Mouse (Mus musculus) ES-Bruce4 (cell line): ENCODE measurements around the gene Fcor. TPM values are rescaled to one million over a fixed set of nuclear protein-coding genes. Genes with fewer than 3 reads are reported as not detected.

Experiments
- H3K27ac ChIP-seq: 2 replicates; pipeline ENCODE4 v1.5.1; 2012; ENCODE audit warnings: low read length, inconsistent platforms; ENCODE audit not compliant: insufficient read depth
- H3K27me3 ChIP-seq: 2 replicates; pipeline ENCODE4 v1.6.1; 2012; ENCODE audit warnings: mild to moderate bottlenecking, low read length, inconsistent platforms; ENCODE audit not compliant: control insufficient read depth, poor library complexity, insufficient read depth, severe bottlenecking
- H3K36me3 ChIP-seq: 2 replicates; pipeline ENCODE4 v1.6.1; 2012; ENCODE audit warnings: inconsistent platforms, mild to moderate bottlenecking, low read length, moderate library complexity; ENCODE audit not compliant: control insufficient read depth, poor library complexity, insufficient read depth, severe bottlenecking
- H3K4me1 ChIP-seq: one replicate; pipeline ENCODE4 v1.8.1; 2011; ENCODE audit warnings: low read length; ENCODE audit not compliant: control insufficient read depth, insufficient read depth
- H3K4me3 ChIP-seq: 2 replicates; pipeline ENCODE4 v1.5.1; 2011; ENCODE audit warnings: low read depth, mild to moderate bottlenecking, low read length
- H3K9ac ChIP-seq: 2 replicates; pipeline ENCODE4 v1.6.1; 2012; ENCODE audit warnings: low read depth, mild to moderate bottlenecking, inconsistent platforms; ENCODE audit not compliant: poor library complexity, severe bottlenecking
- H3K9me3 ChIP-seq: replicated peaks from 2 replicates; pipeline ENCODE4 v1.6.1; 2012; ENCODE audit warnings: mild to moderate bottlenecking, low read length, inconsistent platforms; ENCODE audit not compliant: control insufficient read depth, poor library complexity, insufficient read depth, severe bottlenecking
- CTCF ChIP-seq: IDR thresholded peaks from one replicate; pipeline ENCODE4 v1.8.1; 2011; ENCODE audit warnings: low read depth, low read length
- EP300 ChIP-seq: IDR thresholded peaks from 2 replicates; pipeline ENCODE4 v1.6.1; 2011; ENCODE audit warnings: low read depth, low read length; ENCODE audit not compliant: insufficient read depth
- POLR2A ChIP-seq: IDR thresholded peaks from one replicate; pipeline ENCODE4 v1.8.1; 2011; ENCODE audit warnings: low read length; ENCODE audit not compliant: insufficient read depth
- polyA plus RNA-seq: library from polyadenylated mRNA; stranded (reverse); fragments of >200 nt; gene quantifications from 2 replicates; pipeline ENCODE4 v1.2.4, GENCODE M21; 2011; ENCODE audit warnings: low read depth; ENCODE audit not compliant: missing spikeins, insufficient read depth, insufficient read length

Fcor gene
- polyA plus RNA-seq, 1 experiment: 11.9 TPM

DNA sequence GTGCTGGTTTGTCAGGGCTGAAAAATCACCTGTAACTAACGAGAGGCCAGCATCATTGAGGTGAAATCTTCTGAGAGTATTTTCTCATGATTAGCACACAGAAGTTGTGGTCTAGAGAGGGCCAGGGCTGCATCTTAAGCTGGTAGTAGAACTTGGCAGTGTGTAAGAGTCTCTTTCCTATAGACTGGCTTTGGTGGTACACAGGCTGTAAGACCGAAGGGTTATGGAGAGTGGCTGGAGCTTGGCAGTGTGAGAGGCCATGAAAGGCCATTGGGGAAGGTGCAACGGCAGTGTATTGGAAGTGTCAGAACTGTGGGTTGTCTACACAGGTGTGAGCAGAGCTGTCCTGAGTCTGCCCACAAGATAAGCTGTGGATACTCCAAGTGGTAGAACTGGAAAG lies 38.1 kb upstream of the Fcor start:
- Histone ChIP-seq H3K4me1 (no peaks in the 10 kb centered on the region), H3K9ac (no peak overlapping the region), H3K27ac (no peak overlapping the region), H3K36me3 (no peaks in the 10 kb centered on the region), H3K27me3 (no peaks in the 10 kb centered on the region; the same call in 1 of the 2 replicates), H3K4me3 (no peak overlapping the region), H3K9me3 (no peaks in the 10 kb centered on the region)
- TF ChIP-seq EP300 (no peak), CTCF (no peak), POLR2A (no peak)

DNA sequence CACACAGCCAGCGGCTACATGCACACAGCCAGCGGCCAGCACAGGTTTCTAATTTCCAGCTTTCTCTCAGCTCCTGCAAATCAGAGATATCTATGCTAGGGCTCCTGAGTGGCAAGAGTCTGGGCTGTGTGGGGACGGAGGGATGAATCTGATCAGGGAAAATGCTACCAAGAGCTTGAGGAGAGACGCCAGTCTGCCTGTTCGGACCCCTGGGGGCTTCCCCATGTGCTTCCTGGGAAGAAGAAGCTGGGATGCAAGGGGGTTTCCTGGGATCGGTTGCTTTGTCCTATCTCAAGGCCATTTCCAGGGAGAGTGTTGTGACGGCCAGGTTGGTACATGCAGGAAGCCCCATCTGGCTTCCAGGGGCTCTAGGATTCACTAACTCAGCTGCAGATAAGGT lies 35.4 kb upstream of the Fcor start:
- H3K9me3 ChIP-seq: no peaks in the 10 kb centered on the region
- H3K27ac ChIP-seq: no peak overlapping the region
- H3K36me3 ChIP-seq: no peaks in the 10 kb centered on the region
- no peak overlapping the region for H3K9ac ChIP-seq
- no peak overlapping the region for H3K4me3 ChIP-seq
- TF ChIP-seq POLR2A (no peak), CTCF (no peak), EP300 (no peak)
- H3K27me3 ChIP-seq: no peaks in the 10 kb centered on the region; the same call in 1 of the 2 replicates
- H3K4me1 ChIP-seq: no peaks in the 10 kb centered on the region

DNA sequence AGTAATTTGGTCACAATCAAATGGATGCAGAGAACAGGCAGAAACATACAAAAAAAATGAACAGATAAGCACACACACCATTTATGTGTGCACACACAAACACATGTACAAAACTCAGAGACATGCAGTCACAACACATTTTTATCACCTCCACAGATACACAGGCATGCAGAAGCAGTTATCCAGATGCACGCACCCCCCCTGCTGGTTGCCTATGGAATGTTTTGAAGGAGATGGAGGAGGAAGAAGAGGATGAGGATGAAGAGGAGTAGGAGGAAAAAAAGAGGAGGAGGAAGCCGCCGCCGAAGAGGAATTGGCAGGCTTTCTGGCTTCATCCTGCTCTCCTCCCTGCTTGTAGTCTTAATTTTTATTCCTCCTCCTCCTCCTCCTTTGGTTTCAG lies 33.5 kb upstream of the Fcor start:
- H3K27ac ChIP-seq: no peak overlapping the region
- no peaks in the 10 kb centered on the region for H3K4me1 ChIP-seq
- no peaks in the 10 kb centered on the region; the same call in 1 of the 2 replicates for H3K27me3 ChIP-seq
- H3K9ac ChIP-seq: no peak overlapping the region
- no peak overlapping the region for H3K4me3 ChIP-seq
- no peaks in the 10 kb centered on the region for H3K36me3 ChIP-seq
- no peaks in the 10 kb centered on the region for H3K9me3 ChIP-seq
- TF ChIP-seq POLR2A (no peak), CTCF (peak; percentile 36), EP300 (no peak)

DNA sequence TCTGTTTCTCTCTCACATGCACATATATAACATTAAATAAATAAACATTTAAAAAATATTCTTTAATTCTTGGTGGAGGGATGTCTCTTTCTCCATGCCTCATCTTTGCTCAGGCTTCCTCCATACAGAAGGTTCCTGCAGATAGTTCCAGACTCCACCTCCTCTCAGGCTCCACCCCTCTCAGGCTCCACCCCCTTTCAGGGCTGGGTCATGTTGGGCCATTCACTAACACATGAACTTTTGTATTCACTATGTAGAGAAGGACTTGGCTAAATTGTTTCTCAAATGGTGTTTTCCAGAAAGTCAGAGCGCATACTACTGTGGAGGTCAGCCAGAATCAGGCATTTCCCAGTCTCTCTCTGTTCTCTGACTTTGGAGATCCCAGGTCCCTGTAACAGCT lies 29.3 kb upstream of the Fcor start:
- no peak overlapping the region for H3K4me3 ChIP-seq
- no peaks in the 10 kb centered on the region for H3K36me3 ChIP-seq
- H3K27ac ChIP-seq: no peak overlapping the region
- no peaks in the 10 kb centered on the region for H3K27me3 ChIP-seq
- no peaks in the 10 kb centered on the region for H3K9me3 ChIP-seq
- no peaks in the 10 kb centered on the region for H3K4me1 ChIP-seq
- TF ChIP-seq POLR2A: no peak
- TF ChIP-seq EP300: no peak
- TF ChIP-seq CTCF: no peak
- H3K9ac ChIP-seq: no peak overlapping the region

DNA sequence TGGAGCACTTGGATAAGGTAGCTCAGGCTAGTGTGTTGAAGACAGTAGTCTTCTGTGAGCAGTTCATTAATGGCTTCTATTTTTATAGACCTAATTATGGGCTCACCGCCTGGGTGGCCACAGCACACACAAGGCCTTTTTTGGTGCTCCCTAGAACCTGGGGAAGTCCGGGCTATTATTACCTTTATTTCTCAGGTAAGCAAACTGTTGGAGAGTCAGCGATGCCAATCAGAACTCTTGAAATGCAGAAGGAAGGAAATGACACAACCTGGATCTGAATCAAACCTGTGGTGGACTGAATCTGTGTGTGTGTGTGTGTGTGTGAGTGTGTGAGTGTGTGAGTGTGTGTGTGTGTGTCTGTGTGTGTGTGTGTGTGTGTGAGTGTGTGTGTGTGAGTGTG lies 22.0 kb upstream of the Fcor start, which contains the start of gene Fcer2a:
Gene Fcer2a (minus strand): TSS at position 55 of the 400 bp plus-strand sequence.
- no peaks in the 10 kb centered on the region for H3K4me1 ChIP-seq
- no peak within 1 kb of the TSS for H3K27ac ChIP-seq
- no peaks in the 10 kb centered on the region for H3K27me3 ChIP-seq
- H3K4me3 ChIP-seq: no peak within 1 kb of the TSS
- no peaks in the 10 kb centered on the region for H3K9me3 ChIP-seq
- H3K36me3 ChIP-seq: no peaks in the 10 kb centered on the region
- H3K9ac ChIP-seq: no peak within 1 kb of the TSS
- no peak for TF ChIP-seq EP300
- no peak for TF ChIP-seq CTCF
- TF ChIP-seq POLR2A: no peak

DNA sequence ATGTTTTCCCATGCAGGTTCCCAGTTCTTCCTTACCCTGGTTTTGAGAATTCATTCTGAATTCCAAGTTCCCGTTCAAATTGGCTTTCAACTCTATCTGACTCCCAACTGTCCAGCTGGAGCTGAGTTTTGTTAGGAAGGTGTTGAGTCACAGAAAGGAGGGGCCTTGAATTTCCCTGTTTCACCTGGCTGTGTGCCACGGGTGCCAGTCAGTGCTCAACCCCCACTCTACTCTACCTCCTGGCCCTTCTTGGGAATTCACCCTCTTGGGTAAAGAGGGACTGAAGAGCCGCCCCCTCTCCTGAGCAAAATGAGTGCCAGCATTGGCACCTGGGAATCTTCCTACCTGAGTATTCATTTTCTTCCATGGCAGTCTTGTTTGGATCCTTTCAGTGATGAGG lies 18.6 kb upstream of the Fcor start:
- TF ChIP-seq CTCF: no peak
- TF ChIP-seq EP300: no peak
- no peak for TF ChIP-seq POLR2A
- Histone ChIP-seq H3K9me3 (no peaks in the 10 kb centered on the region), H3K9ac (no peak overlapping the region), H3K4me1 (no peaks in the 10 kb centered on the region), H3K27ac (no peak overlapping the region), H3K4me3 (no peak overlapping the region), H3K27me3 (no peaks in the 10 kb centered on the region), H3K36me3 (no peaks in the 10 kb centered on the region)
